Mouse (Mus musculus): ENCODE measurements around the gene Arhgef33. TPM values are rescaled to one million over a fixed set of nuclear protein-coding genes. Genes with fewer than 3 reads are reported as not detected.

Gene Arhgef33
- polyA plus RNA-seq, 1 experiment from 2014 or later, result 2.2 TPM

GRCm38 (mm10) chr17:80446470-80446869 is 139.3 kb downstream of the Arhgef33 start:
- H3K27ac ChIP-seq (ENCODE audit: low read depth, low read length), result no peak overlapping the region
- peaks cover 64% of the 10 kb centered on the region for H3K36me3 ChIP-seq (ENCODE audit: control insufficient read depth, insufficient read depth, low read length)
- H3K27me3 ChIP-seq (ENCODE audit: control insufficient read depth, insufficient read depth, low read length), result no peaks in the 10 kb centered on the region
- H3K4me3 ChIP-seq (ENCODE audit: low read length), result no peak overlapping the region
- WGBS, result 82% methylated on average over 5 of the region's 5 CpGs
- H3K9me3 ChIP-seq (ENCODE audit: control insufficient read depth, low read length), result no peaks in the 10 kb centered on the region
- H3K9ac ChIP-seq (ENCODE audit: low read depth, low read length), result no peak overlapping the region
- no peak overlapping the region for H3K4me2 ChIP-seq (replicated peaks; ENCODE audit: low read depth, low read length)
- ATAC-seq (ENCODE audit: low FRiP score, low TSS enrichment), result no peak
- H3K4me1 ChIP-seq (ENCODE audit: control insufficient read depth, insufficient read depth, low read length), result no peaks in the 10 kb centered on the region

Other genes with a start within 250 kb of the Arhgef33 start
- 75.2 and 90.1 TPM in 2 replicates for gene Hnrnpll, start 245.1 kb upstream of the Arhgef33 start, polyA plus RNA-seq (2014; fragmentation: Nextera tagmentation; extraction: Ambion mirVana)
- 14.1 and 16.4 TPM in 2 replicates for gene Galm, start 179.9 kb upstream of the Arhgef33 start, polyA plus RNA-seq (2014; fragmentation: Nextera tagmentation; extraction: Ambion mirVana)
- gene Srsf7, start 100.1 kb upstream of the Arhgef33 start, polyA plus RNA-seq (2014; fragmentation: Nextera tagmentation; extraction: Ambion mirVana), result 756 and 811 TPM in 2 replicates
- gene Ttc39d, start 99.9 kb upstream of the Arhgef33 start, polyA plus RNA-seq (2014; fragmentation: Nextera tagmentation; extraction: Ambion mirVana), result 0.11 TPM in 1 of 2 replicates, not detected in the other
- 49.0 and 61.9 TPM in 2 replicates for gene Gemin6, start 83.0 kb upstream of the Arhgef33 start, polyA plus RNA-seq (2014; fragmentation: Nextera tagmentation; extraction: Ambion mirVana)
- gene Morn2, start 17.2 kb upstream of the Arhgef33 start, polyA plus RNA-seq (2014; fragmentation: Nextera tagmentation; extraction: Ambion mirVana), result 31.4 and 31.6 TPM in 2 replicates
- 10.0 and 17.4 TPM in 2 replicates for gene Dhx57, start 16.9 kb upstream of the Arhgef33 start, polyA plus RNA-seq (2014; fragmentation: Nextera tagmentation; extraction: Ambion mirVana)
- 1.1 and 2.1 TPM in 2 replicates for gene Gm10190, start 66.1 kb downstream of the Arhgef33 start, polyA plus RNA-seq (2014; fragmentation: Nextera tagmentation; extraction: Ambion mirVana)
- gene Sos1, start 173.0 kb downstream of the Arhgef33 start, polyA plus RNA-seq (2014; fragmentation: Nextera tagmentation; extraction: Ambion mirVana), result 8.6 and 9.2 TPM in 2 replicates